Mouse (Mus musculus) thymus, adult 2 months (tissue): ENCODE results near the gene Dlg1.

Experiments
- CTCF ChIP-seq: fragments of 200-500 bp; IDR thresholded peaks from 2 replicates; pipeline ENCODE4 v1.5.1; 2012; ENCODE audit warnings: mild to moderate bottlenecking, control low read depth, low read length, moderate library complexity, borderline replicate concordance; ENCODE audit not compliant: control insufficient read depth, poor library complexity, insufficient read depth; ENCODE audit errors: extremely low read depth
- POLR2A ChIP-seq: fragments of 200-500 bp; IDR thresholded peaks from 2 replicates; pipeline ENCODE4 v1.6.1; 2012; ENCODE audit warnings: mild to moderate bottlenecking, low read length, control low read depth, moderate library complexity; ENCODE audit not compliant: control insufficient read depth, poor library complexity, insufficient read depth; ENCODE audit errors: extremely low read depth

DNA sequence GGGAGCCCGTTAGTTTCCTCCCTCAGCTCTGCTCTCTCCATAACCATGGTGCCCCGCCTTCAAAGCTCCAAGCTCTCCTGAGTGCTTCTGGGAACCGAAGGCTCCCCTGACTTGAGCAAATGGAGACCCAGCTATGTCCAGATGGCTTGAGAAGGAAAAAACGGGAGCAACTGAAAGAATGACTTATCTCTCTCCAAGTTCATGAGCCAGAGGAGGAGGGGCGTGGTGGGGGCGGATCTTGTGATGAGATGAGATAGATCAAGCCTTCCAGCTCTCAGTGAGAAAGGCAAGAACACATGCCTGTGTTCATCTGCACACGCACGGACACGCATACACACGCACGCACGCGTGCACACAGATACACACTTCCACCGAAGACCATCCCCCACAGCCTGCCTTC lies 220.1 kb downstream of the Dlg1 start:
- TF ChIP-seq CTCF = no peak
- no peak for TF ChIP-seq POLR2A
